Mouse (Mus musculus) ES-E14 (cell line): ENCODE results near the gene Mgrn1. TPM values are rescaled to one million over a fixed set of nuclear protein-coding genes. Genes with fewer than 3 reads are reported as not detected.

Source experiments
- DNase-seq: peaks from one replicate; pipeline ENCODE4 v3.0.0-alpha.2; 2013; ENCODE audit warnings: low read depth, low spot score
- H3K27ac ChIP-seq: 2 replicates; pipeline ENCODE4 v1.5.1; 2012; ENCODE audit warnings: low read depth, mild to moderate bottlenecking, low read length, moderate library complexity, mixed read lengths; ENCODE audit not compliant: poor library complexity, insufficient read depth, severe bottlenecking
- H3K36me3 ChIP-seq: 2 replicates; pipeline ENCODE4 v1.6.1; 2012; ENCODE audit warnings: mild to moderate bottlenecking, low read length, moderate library complexity, mixed read lengths; ENCODE audit not compliant: control insufficient read depth, poor library complexity, insufficient read depth, severe bottlenecking
- H3K4me1 ChIP-seq, 2 experiments: fragments of 150-350 bp in 1 of 2; sonication (generic) in 1 of 2; 2 replicates each; pipeline ENCODE4 v1.6.1; 2012; ENCODE audit warnings: low read length in 2 of 2, mild to moderate bottlenecking in 1 of 2, mixed read lengths in 1 of 2; ENCODE audit not compliant: control insufficient read depth in 2 of 2, insufficient read depth in 2 of 2, poor library complexity in 1 of 2
- H3K4me3 ChIP-seq, 2 experiments: fragments of 150-350 bp in 1 of 2; sonication (generic) in 1 of 2; 2 replicates each; pipeline ENCODE4 v1.5.1; 2012; ENCODE audit warnings: low read length in 2 of 2, low read depth in 1 of 2, mild to moderate bottlenecking in 1 of 2, mixed read lengths in 1 of 2; ENCODE audit not compliant: insufficient read depth in 1 of 2, poor library complexity in 1 of 2, severe bottlenecking in 1 of 2
- H3K9ac ChIP-seq: 2 replicates; pipeline ENCODE4 v1.6.1; 2012; ENCODE audit warnings: low read depth, mild to moderate bottlenecking, low read length, mixed read lengths; ENCODE audit not compliant: poor library complexity, insufficient read depth, severe bottlenecking
- H3K9me3 ChIP-seq: fragments of 150-350 bp; sonication (generic); 2 replicates; pipeline ENCODE4 v1.6.1; 2012; ENCODE audit warnings: low read depth, mild to moderate bottlenecking, low read length; ENCODE audit not compliant: control insufficient read depth, insufficient read depth
- CHD2 ChIP-seq: IDR thresholded peaks from 2 replicates; pipeline ENCODE4 v1.6.1; 2014; ENCODE audit warnings: mild to moderate bottlenecking, low read depth, low read length, inconsistent platforms
- HCFC1 ChIP-seq: IDR thresholded peaks from 2 replicates; pipeline ENCODE4 v1.6.1; 2012; ENCODE audit warnings: low read length, inconsistent platforms, borderline replicate concordance; ENCODE audit not compliant: insufficient read depth
- MAFK ChIP-seq: IDR thresholded peaks from 2 replicates; pipeline ENCODE4 v1.6.1; 2014; ENCODE audit warnings: mild to moderate bottlenecking, low read depth, low read length, inconsistent platforms; ENCODE audit not compliant: insufficient read depth
- ZC3H11A ChIP-seq: IDR thresholded peaks from 2 replicates; pipeline ENCODE4 v1.6.1; 2012; ENCODE audit warnings: low read depth, mild to moderate bottlenecking, inconsistent platforms, low read length, borderline replicate concordance
- ZNF384 ChIP-seq: IDR thresholded peaks from 2 replicates; pipeline ENCODE4 v1.6.1; 2012; ENCODE audit warnings: low read depth, low read length, inconsistent platforms
- in situ Hi-C, 2 experiments: fragments of 600-800 bp; cut with MboI; formaldehyde crosslinking; loops; one replicate each; pipeline ENCODE4 v1.15.1; 2025; ENCODE audit warnings: low sequenced_read_pairs in 2 of 2, inconsistent platforms in 1 of 2; ENCODE audit not compliant: unreplicated experiment in 2 of 2
- total RNA-seq: library from RNA; depleted of rRNA; stranded (reverse); fragments of 300-350 nt; gene quantifications from 2 replicates; pipeline ENCODE4 v1.2.3, GENCODE M21; 2012

Mgrn1 gene
- total RNA-seq, 1 experiment: 24.0 TPM

- Histone ChIP-seq H3K4me1 (peaks cover 4% of the 10 kb centered on the region in 2 experiments; a peak in 3 of 4 replicates), H3K27ac (no peak overlapping the region), H3K9me3 (no peaks in the 10 kb centered on the region), H3K4me3 (no peak overlapping the region), H3K9ac (no peak overlapping the region), H3K36me3 (peaks cover 40% of the 10 kb centered on the region)
- in situ Hi-C loops: no loop called here
- TF ChIP-seq ZNF384: no peak
- no peak for TF ChIP-seq MAFK
- no peak for TF ChIP-seq CHD2
- no peak for TF ChIP-seq ZC3H11A
- TF ChIP-seq HCFC1: no peak
- no peak for DNase-seq
Measured at GRCm38 (mm10) chr16:4943431-4943830, 57.4 kb downstream of the Mgrn1 start.

GRCm38 (mm10) chr16:4945415-4945814 lies 59.4 kb downstream of the Mgrn1 start:
- TF ChIP-seq ZNF384 (no peak), MAFK (no peak), CHD2 (no peak), HCFC1 (no peak), ZC3H11A (no peak)
- H3K4me3 ChIP-seq: no peak overlapping the region
- no peak overlapping the region for H3K27ac ChIP-seq
- no peaks in the 10 kb centered on the region for H3K9me3 ChIP-seq
- H3K4me1 ChIP-seq: no peaks in the 10 kb centered on the region; a peak in 1 of 4 replicates
- in situ Hi-C loops: no loop called here
- H3K9ac ChIP-seq: no peak overlapping the region
- peaks cover 40% of the 10 kb centered on the region for H3K36me3 ChIP-seq
- DNase-seq: no peak

GRCm38 (mm10) chr16:4946155-4946554 lies 60.1 kb downstream of the Mgrn1 start:
- Histone ChIP-seq H3K27ac (no peak overlapping the region), H3K9ac (no peak overlapping the region), H3K4me1 (no peaks in the 10 kb centered on the region; a peak in 1 of 4 replicates), H3K4me3 (no peak overlapping the region), H3K9me3 (no peaks in the 10 kb centered on the region), H3K36me3 (peaks cover 38% of the 10 kb centered on the region)
- in situ Hi-C loops: no loop called here
- DNase-seq: no peak
- TF ChIP-seq ZC3H11A (no peak), MAFK (no peak), ZNF384 (no peak), CHD2 (no peak), HCFC1 (no peak)

- in situ Hi-C loops: no loop called here
- Histone ChIP-seq H3K4me1 (no peaks in the 10 kb centered on the region; a peak in 1 of 4 replicates), H3K27ac (no peak overlapping the region), H3K4me3 (no peak overlapping the region), H3K36me3 (peaks cover 30% of the 10 kb centered on the region), H3K9me3 (no peaks in the 10 kb centered on the region), H3K9ac (no peak overlapping the region)
- no peak for DNase-seq
- TF ChIP-seq HCFC1: no peak
- no peak for TF ChIP-seq ZNF384
Measured at GRCm38 (mm10) chr16:4947378-4947777, 61.3 kb downstream of the Mgrn1 start.

GRCm38 (mm10) chr16:4956609-4957008 lies 70.6 kb downstream of the Mgrn1 start:
- Histone ChIP-seq H3K4me1 (no peaks in the 10 kb centered on the region), H3K27ac (no peak overlapping the region), H3K36me3 (peaks cover 14% of the 10 kb centered on the region), H3K4me3 (no peak overlapping the region), H3K9ac (no peak overlapping the region), H3K9me3 (no peaks in the 10 kb centered on the region)
- no peak for DNase-seq
- TF ChIP-seq HCFC1 (no peak), CHD2 (no peak), MAFK (no peak), ZNF384 (no peak)
- in situ Hi-C loops: no loop called here
